Mouse (Mus musculus) heart, adult 2 months (tissue): ENCODE data around the gene Aqp11.

Experiments used
- CTCF ChIP-seq: fragments of 200-600 bp; IDR thresholded peaks from 2 replicates; pipeline ENCODE4 v1.8.1; 2022; ENCODE audit warnings: antibody characterized with exemption, mild to moderate bottlenecking, moderate library complexity
- EP300 ChIP-seq: fragments of 200-500 bp; IDR thresholded peaks from 2 replicates; pipeline ENCODE4 v1.6.1; 2011; ENCODE audit warnings: low read depth, low read length, control low read depth; ENCODE audit not compliant: insufficient read depth
- POLR2A ChIP-seq: fragments of 200-500 bp; IDR thresholded peaks from 2 replicates; pipeline ENCODE4 v1.6.1; 2011; ENCODE audit warnings: mild to moderate bottlenecking, low read depth, low read length, control low read depth; ENCODE audit not compliant: insufficient read depth

DNA sequence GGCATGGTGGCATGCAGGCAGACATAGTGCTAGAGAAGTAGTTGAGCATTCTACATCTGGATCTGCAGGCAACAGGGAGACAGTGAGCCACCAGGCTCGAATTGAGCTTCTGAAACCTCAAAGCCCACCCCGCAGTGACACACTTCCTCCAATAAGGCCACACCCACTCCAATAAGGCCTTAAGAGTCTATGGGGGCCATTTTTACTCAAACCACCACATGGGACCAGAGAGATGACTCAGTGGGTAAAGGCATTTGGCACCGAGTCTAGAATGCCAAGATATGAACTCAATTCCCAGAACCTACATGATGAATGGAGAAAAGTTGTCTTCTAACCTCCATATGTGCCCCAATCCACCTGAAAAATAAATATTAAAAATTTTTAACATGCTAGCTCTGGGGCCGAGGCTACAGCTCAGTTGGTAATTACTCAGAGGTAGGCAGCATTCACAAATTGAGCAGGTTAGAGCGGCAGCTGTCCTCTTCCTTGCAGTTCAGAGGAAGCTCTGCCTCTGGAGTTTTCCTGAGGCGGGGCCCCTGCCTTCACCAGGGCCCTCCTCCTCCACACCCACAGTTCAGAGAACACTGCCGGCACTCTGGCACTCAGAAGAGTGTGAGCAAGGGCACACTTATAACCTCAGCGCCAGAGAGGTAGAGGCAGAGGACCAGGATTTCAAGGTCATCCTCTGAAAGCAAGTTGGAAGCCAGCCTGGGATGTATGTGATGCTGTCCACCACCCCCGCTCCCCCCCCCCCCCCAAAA lies 28.5 kb upstream of the Aqp11 start:
- no peak for TF ChIP-seq CTCF
- no peak for TF ChIP-seq EP300
- no peak for TF ChIP-seq POLR2A
